Mouse (Mus musculus): ENCODE measurements around the gene Lgals2.
"Not testable (repeated sequence)": the region's sequence is repeated elsewhere in the genome, so short reads cannot be mapped to it uniquely, and the experiment has no call there.

Lgals2 gene

DNA sequence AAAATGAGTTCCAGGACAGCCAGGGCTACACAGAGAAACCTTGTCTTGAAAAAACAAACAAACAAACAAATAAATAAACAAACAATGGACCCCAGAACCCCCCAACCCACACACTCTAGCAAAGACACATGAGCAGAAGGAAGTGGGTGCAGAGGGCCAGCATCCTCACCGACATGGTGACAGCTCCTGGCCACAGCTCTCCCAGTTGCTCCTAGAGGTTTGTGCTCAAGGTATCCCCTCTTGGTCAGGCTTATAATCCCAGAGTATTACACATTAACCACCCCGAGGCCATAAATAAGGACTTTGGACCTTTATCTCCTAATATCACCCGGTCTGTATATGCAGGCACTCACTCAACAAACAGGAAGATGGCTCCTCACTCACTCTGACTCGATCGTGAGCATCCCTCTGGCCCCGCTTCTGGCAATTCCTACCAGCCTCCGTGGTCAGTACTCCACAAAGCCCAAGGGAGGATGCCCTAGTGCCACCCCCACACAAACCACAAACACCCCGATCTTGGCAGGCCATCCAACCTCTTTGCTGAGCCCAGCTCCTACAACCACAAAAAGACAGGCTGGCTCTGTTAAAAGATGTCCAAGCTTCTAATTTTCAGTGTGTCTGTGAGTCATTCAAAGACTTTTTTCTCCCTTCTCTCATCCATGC is at the start of gene Lgals2:
Gene Lgals2 (minus strand): TSS at position 227 of the 663 bp plus-strand sequence.
- in situ Hi-C loops (cut with MboI, MseI) = loop anchor here (10.0 kb wide), 1 partner anchor 231 kb away; no protein-coding TSS in a partner anchor

DNA sequence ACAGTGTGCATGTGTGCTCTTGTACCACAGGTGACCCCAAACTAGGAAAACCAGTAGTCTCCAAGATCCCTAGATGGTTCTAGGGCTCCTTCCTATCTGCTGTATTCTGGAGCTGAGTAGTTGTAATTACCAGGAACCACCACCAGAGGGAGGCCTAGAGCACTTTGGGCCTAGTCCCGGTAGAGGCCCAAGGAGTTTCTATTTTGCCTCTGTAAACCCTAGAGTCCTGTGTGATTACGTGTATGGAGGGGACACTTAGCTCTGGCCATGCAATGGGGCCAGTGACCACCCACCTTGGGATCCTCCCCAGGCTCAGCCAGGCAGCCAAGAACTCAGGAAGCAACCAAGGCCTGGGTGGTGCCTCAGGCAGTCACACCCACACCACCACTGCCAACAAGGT is 47.9 kb upstream of the Lgals2 start:
- in situ Hi-C loops (cut with MboI, MseI) = no loop called here

DNA sequence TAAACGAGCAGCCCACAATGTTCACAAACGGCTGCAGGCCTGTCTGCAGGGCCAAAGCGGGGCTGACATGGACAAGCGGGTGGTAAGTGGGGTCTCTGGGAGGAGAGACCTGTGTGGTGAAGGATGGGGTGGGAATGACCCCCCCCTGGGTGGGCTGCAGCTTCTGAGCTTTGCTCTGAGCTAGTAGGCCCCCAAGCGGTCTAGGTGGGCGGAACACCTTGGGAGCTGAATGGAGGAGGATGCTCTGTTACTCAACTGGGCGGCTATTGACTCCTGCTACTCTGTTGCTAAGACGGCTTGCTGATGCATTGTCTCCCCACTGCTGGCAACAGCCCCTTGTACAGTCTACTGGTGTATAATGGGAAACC is 46.1 kb upstream of the Lgals2 start:
- in situ Hi-C loops (cut with MboI, MseI) = no loop called here

- in situ Hi-C loops (cut with MboI, MseI) = no loop called here
These were observed 45.5 kb upstream of the Lgals2 start for GRCm38 (mm10) chr15:78900585-78901421.

DNA sequence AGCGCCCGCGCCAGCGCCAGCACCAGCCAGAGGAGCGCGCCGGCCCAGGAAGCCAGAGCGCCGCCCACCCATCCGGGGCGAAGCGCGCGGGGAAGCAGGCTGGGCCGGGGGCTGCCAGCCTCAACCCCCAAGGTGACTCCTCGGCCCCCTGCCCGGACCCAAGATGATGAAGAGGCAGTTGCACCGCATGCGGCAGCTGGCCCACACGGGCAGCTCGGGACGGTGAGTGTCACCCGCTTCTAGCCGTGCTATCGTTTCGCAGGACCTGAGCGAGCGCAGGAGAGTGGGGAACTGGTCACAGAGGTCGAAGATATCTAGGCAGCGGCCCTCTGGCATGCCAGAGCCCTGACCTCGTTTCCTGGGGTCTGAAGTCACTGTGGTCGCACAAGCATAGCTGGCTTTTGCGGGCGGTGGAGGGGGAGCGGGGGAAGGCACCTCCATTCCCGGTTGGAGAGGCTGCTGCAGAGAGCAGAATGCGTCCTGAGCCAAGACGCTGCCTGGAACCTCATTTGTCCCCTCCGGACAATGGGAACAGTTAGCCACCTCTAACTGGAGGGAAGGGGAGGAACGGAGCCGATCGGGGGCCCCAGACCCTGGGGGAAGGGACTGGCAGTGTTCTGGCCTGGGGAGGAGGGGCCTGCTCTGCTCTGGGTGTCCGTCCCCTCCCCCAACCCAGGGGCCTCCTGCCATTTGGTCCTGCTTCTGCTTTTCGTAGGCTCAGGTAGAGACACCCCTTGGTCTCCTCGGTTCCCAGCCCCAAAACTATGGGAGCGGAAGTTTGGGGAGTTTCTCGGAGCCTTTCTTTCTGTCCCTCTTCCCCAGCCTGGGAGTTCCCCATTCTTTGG is 44.6 kb upstream of the Lgals2 start, which contains the start of gene Sh3bp1:
Gene Sh3bp1 (plus strand): TSS at position 29 of the 845 bp plus-strand sequence.
- in situ Hi-C loops (cut with MboI, MseI) = no loop called here

DNA sequence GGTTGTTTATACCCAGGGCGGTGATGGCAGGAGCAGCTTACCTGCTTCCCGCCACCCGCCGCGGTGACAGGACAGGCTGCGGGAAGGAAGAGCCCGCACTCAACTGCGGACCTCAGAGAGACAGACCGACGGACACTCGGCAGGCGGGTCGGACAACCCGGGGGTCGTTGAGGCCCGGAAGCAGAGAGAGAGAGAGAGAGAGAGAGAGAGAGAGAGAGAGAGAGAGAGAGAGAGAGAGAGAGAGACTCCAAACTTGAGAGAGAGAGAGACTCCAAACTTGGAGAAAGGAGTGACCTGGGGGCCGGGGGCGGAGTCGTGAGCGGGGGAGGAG is 44.0 kb upstream of the Lgals2 start, which contains the start of gene Gm49510:
Gene Gm49510 (plus strand): TSS at position 259 of the 331 bp plus-strand sequence.
- in situ Hi-C loops (cut with MboI, MseI) = no loop called here

- in situ Hi-C loops (cut with MboI, MseI) = no loop called here
These were observed 43.2 kb upstream of the Lgals2 start for GRCm38 (mm10) chr15:78898507-78899001.

DNA sequence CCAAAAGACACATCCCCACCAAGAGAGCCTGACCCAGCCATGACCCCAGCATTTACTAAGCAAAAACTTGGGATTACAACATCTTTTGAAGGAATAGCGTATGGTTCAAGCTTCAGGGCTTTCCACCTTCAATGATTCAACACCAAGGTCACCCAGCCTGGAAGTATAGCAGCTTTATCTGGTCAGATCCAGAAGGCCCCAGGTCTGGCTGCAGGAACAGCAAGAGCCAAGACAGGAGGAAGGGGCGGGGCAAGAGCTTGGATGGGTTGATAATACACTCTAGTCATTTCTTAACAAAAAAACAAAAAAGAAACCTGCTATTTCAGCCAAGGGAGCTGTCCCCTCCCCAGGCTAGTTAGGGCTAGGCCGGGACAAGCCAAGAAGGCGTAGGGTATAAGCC is 42.2 kb upstream of the Lgals2 start:
- in situ Hi-C loops (cut with MboI, MseI) = no loop called here

DNA sequence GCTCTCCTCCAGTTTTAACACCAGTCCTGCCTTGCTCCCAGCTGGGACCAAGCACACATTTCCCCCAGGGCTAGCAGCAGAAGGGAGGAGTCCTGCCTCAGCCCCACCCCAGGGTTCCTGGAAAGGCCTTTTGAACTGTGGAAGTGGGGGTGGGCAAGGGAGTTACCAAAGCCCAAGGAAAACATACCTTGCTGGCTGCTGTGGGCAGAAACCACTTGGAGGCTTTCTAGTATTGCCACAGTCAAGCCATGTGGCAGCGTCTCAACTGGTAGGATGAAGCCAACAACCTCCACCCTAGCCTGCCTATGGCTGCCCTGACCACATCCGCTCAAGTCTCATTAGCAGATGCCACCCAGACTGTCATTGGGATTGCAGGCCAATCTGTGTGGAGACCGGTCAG is 40.8 kb upstream of the Lgals2 start:
- in situ Hi-C loops (cut with MboI, MseI) = no loop called here

GRCm38 (mm10) chr15:78895741-78896140 is 40.4 kb upstream of the Lgals2 start:
- in situ Hi-C loops (cut with MboI, MseI) = no loop called here

DNA sequence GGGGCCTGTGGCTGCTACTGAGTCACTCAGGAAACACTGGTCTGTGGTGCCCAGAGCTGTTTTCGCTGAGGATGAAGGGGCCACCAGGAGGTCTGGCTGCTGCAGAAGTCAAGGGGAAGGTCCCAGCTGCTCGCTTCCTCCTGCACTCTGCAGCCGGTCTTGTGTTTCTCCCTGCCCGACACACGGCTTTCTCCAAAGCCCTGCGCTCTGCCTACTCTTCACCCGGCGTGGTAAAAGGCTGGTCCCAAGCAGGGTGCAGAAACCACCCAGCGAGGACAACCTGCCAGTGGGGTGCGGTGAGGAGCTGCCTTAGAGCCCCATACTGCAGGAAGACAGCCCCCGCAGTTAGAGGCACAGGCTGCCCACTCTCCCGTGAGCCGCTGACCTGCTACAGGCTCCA is 39.4 kb upstream of the Lgals2 start:
- in situ Hi-C loops (cut with MboI, MseI) = no loop called here

GRCm38 (mm10) chr15:78892440-78892839 is 37.1 kb upstream of the Lgals2 start:
- in situ Hi-C loops (cut with MboI, MseI) = no loop called here

GRCm38 (mm10) chr15:78889401-78889853 is 34.1 kb upstream of the Lgals2 start:
- in situ Hi-C loops (cut with MboI, MseI) = no loop called here

- in situ Hi-C loops (cut with MboI, MseI) = no loop called here
These were observed 26.5 kb upstream of the Lgals2 start for GRCm38 (mm10) chr15:78881828-78882227.

GRCm38 (mm10) chr15:78880432-78880831 is 25.1 kb upstream of the Lgals2 start:
- in situ Hi-C loops (cut with MboI, MseI) = no loop called here

- in situ Hi-C loops (cut with MboI, MseI) = not testable (repeated sequence)
These were observed 23.6 kb upstream of the Lgals2 start for GRCm38 (mm10) chr15:78878792-78879516.

GRCm38 (mm10) chr15:78877810-78878390 is 22.6 kb upstream of the Lgals2 start:
- in situ Hi-C loops (cut with MboI, MseI) = no loop called here

DNA sequence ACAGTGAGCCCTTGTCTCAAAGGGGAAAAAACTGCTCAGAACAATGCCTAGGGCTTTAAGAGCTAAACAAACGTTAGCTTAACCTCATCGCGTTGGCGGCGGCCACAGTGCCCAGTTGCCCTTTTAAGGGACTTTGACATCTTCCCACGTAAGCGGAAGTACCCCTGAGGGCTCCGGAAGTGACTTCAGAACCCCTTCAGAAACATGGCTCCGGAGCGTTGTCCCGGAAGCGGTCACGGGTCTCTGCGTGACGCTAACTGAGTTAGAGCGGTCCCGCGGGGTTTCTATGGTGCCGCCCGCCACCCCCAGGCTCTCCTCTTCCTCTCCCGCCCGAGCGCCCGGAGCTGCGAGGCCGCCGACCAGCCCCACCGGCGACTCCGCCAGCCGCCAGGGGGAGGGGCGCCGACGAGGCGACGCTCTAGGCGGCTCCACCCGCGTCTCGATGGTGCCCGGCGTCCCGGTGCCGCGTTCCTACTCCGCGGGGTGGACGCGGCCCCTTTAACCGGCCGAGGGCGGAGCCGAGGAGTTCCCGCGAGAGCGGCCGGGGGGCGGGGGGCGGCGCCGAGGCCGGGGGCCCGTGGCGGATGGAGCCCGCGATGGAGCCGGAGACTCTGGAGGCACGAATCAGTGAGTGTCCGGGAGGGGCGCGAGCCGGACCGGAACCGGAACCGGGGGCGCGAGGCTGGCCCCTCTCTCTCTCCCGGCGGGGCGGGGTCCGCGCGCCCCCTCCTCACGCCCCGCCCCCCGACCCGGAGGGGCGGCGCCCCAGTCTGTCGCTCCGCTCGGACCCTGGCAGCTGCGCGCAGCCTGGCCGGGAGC is 21.9 kb upstream of the Lgals2 start, which contains the start of gene Gga1:
Gene Gga1 (plus strand): TSS at position 200 of the 819 bp plus-strand sequence.
- in situ Hi-C loops (cut with MboI, MseI) = no loop called here

DNA sequence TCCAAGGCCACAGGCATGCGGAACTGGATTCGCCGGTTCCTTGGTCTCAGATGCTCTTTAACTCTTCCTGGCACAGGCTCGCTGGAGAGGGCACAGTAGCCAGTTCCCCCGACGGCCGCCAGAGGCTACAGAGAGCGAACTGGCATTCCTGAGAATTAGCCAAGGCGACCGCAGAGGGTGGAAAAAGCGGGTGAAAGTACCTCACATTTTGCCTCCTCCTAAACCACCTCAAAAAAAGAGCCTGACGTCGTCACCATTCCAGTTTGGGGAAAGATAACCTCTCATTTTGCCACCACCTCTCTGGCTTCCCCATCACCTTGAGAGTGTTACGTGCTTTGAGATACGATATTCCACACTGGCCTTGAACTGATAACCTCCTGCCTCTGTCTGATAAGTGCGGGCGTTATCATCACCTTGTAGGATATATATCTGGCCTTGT is 20.9 kb upstream of the Lgals2 start:
- in situ Hi-C loops (cut with MboI, MseI) = no loop called here

GRCm38 (mm10) chr15:78875537-78875936 is 20.2 kb upstream of the Lgals2 start:
- in situ Hi-C loops (cut with MboI, MseI) = no loop called here

Measured in T-helper 2 cell (primary cell).